Mouse (Mus musculus): Measurements from ENCODE around the gene Cuta.
A peak's percentile ranks its signal among the peaks of the same experiment; 100 is the strongest.
"Not testable (repeated sequence)": the region's sequence is repeated elsewhere in the genome, so short reads cannot be mapped to it uniquely, and the experiment has no call there.

Cuta gene

DNA sequence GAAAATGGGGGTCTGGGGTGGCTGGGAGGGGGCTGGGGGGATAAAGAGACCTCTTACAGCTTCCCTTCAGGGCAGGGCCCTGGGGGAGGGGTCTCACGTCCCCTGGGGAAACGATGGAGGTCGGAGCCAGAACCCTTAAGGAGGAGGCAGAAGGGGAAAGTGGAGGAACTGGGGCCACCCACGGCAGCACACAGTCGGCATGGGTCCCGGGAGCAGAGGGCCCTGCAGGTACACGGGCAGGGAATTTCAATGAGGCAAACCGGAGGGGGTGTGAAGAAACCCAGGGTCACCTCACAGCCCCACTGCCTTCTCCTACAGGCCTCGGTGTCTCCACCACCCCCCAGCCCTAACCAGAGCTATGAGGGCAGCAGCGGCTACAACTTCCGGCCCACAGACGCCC is 2.9 kb downstream of the Cuta start:
- no peak for DNase-seq (ENCODE audit: low spot score)

DNA sequence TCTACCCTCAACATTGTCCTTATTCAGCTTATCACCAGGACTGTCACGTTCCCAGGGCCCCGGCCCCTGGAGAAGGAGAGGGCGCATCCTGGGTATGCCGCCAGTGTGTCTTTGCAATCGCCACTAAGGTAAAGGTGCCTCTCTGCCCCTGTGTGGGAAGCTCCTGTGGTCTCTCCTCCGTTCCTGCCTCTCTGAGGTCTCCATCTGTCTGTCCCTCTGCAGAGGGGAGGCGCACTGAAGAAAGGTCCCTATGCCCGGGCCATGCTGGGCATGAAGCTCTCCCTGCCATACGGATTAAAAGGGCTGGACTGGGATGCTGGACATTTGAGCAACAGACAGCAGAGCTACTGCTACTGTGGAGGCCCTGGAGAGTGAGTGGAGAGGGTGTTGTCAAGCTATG is 4.3 kb downstream of the Cuta start:
- no peak for DNase-seq (ENCODE audit: low spot score)

DNA sequence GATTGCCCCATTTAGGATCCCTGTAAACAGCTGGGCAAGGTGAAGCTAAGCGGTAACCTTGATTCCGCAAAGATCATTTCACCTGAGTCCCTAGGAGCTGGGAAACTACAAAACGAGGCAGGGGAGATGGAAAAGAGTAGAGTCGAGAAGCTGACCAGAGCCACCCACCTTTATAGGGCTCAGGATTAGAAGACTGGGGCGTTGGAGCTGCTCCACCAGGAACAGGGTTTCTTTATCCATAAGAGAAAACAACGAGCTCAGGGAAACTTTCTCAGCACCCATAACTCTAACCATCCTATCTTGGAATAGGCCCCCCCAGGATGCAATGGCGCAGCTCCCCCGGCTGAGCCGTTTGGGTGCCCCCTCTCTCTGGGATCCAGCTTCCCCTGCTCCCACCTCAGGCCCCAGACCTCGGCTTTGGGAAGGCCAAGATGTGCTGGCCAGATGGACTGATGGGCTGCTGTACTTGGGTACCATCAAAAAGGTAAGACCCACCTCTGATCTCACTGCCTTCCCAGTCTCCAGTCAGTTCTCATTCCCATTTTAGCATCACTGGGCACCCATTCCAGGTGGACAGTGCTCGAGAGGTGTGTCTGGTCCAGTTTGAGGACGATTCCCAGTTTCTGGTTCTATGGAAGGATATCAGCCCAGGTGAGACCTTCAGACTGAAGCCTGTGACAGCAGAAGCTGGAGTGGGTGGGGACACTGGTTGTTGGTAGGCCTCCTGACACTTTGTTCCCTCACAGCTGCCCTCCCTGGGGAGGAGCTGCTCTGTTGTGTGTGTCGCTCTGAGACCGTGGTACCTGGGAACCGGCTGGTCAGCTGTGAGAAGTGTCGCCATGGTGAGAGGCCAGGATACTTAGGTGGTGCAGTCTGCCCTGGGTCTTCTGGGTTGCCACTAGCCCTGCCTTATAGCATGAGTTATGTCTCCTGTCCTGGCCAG is 5.2 kb downstream of the Cuta start:
- no peak for DNase-seq (ENCODE audit: low spot score)

DNA sequence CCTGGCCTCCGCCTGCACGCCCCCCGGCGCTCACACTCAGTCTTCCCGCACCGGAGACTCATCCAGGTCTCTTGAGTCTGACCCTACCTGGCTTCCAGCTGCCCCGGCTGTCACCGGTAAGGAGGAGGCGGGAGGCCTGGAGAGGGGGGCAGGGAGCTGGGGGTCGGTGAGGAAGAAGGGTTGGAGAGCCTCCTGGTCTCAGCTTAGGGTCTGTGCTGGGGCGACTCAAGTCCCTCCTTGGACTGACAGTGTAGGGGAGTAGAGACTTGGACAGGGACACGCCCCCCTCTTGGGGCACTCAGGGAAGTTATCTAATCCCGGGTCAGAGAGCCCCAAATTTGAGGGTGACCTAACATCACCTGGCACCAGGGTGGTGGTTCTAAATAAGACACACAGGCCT is 6.0 kb downstream of the Cuta start:
- no peak for DNase-seq (ENCODE audit: low spot score)

DNA sequence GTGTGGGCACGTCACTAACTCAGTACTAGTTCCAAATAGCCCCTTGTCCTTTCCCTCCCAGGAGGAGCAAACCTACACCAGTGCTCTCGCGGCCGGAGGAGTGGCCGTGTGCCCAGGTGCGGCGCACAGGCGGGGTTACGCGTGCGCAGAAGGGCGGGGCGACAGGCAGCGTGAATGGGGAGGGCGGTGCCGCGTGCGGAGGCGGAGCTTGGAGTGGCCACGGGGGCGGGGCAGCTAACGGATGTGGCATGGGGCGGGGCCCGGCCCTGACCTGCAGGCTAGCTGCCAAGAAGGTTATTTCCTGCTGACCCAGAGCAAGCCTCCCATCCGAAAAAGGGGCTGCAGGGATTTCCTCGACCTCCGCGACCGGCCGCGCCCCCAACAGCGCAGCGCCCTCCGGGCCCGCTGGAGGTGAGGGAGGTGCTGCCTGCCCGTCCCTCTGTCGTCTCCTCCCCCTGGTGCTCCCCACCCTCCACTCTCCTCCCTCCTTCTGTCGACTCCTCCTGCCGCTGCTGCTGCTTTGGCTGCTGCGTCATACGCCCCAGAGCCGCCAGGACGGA is 6.5 kb downstream of the Cuta start, which contains the start of gene Phf1:
Phf1 (plus strand) TSS at position 214 of the 560 bp plus-strand sequence.
- peak; percentile 89 for DNase-seq (ENCODE audit: low spot score)

DNA sequence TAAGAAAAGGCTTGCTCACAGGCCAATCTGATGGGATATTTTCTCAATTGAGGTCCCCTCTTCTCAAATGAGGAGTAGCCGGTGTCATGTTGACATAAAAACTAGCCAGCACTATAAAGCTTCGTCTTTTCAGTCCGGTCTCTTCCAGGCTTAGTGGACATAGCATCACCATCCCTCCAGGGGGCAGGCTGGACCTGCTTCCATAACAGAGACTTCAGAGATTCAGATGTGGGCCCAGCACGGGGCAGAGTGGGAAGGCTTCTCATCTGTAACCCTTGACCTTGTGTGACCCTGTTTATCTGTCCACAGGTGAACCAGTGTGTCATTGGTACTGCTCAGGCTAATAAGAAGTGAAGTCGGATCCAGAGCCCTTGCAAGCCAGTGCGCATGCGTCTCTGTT is 7.6 kb downstream of the Cuta start:
- not testable (repeated sequence) for DNase-seq (ENCODE audit: low spot score)

DNA sequence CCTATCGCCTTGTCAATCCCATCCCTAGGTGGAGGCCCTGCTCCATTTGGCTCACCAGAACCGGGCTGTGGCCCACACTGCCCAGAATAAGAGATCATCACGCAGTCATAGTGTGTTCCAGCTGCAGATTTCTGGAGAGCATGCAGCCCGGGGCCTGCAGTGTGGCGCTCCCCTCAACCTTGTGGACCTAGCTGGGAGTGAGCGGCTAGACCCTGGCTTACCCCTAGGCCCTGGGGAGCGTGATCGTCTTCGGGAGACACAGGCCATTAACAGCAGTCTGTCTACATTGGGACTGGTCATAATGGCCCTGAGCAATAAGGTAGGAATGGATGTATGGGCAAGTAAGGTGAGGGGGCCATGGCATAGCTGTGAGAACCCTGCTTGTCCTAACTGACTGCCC is 14.0 kb downstream of the Cuta start:
- DNase-seq (ENCODE audit: low spot score), result not testable (repeated sequence)

DNA sequence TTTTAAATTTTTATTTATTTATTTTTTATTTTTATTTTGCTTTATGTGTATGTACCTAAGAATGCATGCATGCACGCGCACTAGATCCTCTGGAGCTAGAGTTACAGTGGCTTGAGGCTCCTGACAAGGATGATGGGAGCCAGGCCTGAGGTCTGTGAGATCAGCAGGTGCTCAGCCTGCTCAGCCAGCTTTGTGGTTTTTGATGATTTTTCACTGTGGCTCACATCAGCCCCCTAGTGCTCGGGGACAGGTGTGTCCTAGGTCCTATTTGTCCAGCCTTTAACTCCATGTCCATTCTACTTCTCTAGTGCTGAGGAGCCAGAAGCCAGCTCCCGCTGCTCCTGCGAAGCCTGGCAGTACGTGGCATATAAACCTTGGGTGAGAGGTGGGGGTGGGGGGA is 17.0 kb downstream of the Cuta start:
- not testable (repeated sequence) for DNase-seq (ENCODE audit: low spot score)

DNA sequence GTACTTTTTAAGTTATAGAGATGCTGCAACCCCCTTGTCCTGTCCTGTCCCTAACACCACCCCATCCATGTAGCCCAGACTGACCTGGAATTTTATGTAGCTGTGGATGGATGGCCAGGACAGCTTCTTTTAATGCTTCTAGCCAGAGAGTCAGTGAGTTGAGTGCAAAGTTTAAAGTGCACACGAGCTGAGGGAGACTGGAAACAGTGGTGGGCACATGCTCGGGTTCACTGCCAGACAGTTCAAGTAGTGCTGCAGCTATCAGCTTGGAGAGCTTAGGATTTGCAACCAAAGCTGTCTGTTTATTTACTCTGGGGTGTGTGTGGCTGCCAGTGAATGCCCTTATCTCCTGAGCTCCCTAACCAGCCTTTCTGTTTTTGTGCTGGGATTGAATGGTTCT is 19.9 kb downstream of the Cuta start:
- DNase-seq (ENCODE audit: low spot score), result not testable (repeated sequence)

DNA sequence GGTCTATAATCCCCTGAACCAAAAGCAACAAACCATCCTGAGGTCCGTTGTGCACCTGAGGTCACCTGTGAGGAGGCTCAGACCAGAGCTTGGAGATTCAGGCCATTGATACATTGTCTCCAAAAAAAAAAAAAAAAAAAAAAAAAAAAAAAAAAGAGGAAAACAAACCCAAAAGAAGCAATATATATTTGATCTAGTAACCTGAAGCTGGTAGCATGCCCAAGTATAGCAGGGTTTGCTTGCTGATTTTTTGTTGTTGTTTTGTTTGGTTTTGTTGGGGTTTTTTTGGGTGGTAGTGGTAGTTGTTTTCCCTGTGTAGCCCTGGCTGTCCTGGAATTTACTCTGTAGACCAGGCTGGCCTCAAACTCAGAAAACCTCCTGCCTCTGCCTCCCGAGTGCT is 21.0 kb downstream of the Cuta start:
- DNase-seq (ENCODE audit: low spot score), result no peak

DNA sequence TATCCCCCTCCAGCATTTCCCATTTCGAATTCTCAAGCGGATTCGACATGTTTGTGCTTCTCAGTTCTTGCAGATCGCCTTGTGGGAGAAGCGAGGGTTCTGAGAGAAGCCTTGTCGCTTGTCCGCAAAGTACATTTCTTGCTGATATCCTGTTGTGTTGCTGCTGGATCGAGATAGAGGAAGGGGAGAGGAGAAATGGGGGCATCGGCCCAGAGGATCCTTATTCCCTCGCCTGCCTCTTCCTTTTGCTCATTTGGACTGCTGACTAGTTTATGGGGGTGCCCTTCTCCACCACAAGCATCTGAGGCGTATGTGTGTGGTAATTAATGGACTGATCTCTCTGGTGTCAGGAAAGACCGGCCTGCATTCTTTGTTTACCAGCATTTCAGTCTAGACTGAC is 21.8 kb downstream of the Cuta start:
- DNase-seq (ENCODE audit: low spot score), result not testable (repeated sequence)

DNA sequence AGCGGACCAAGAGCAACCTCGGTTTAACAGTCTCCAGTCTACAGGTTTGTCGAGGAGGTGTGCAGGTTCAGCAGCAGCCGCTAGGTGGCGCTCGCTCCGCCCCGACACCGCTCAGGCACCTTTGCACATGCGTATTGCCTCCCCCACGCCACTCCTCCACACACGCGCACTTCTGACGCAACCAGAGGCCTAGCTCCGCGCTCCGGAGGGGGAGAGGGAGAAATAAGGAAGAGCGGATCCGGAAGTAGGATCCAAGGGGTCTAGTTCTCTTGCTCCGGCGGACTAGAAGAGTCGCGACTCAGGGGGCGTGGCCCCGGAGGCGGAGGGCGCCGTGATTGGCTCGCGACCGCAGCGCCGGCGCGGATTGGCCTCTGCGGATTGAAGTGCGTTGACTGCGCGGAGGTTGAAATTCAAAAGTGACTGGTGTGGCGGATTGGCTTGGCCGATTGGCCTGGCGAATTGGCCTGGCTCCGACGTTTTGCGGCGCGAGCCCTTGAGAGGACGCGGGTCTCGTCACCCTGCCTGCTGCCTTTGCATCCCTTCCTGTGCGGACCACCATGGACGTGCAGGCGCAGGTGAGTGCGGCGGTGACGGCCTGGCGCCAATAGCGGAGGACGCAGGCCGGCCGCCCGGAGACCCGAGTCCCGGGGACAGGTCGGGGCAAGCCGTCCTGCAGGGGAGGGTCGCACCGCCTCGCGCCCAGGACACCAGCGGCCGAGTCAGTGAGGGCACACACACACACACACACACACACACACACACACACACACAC is 22.5 kb downstream of the Cuta start, which contains the start of gene Kifc5b:
Kifc5b (plus strand) TSS at position 381 of the 772 bp plus-strand sequence.
- peak; percentile 99 for DNase-seq (ENCODE audit: low spot score)

DNA sequence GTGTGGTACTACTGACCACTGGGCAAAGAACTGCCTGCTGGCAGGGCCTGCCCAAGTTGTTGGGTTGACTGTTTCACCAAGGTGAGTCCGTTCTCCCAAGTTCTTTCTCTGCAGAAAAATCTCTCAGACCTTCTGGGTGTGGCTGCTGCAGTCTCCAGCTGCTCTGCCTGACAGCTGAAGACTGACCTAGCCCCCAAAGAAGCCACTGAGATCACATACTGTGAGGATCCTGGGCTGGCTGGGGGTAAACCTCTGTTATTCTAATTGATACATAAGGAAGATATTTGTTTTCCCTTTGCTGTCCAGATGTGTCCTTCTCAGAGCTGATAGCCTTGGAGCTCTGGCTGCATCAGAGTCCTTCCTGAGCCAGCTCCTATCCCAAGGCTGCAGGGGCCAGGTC is 24.1 kb downstream of the Cuta start:
- no peak for DNase-seq (ENCODE audit: low spot score)

DNA sequence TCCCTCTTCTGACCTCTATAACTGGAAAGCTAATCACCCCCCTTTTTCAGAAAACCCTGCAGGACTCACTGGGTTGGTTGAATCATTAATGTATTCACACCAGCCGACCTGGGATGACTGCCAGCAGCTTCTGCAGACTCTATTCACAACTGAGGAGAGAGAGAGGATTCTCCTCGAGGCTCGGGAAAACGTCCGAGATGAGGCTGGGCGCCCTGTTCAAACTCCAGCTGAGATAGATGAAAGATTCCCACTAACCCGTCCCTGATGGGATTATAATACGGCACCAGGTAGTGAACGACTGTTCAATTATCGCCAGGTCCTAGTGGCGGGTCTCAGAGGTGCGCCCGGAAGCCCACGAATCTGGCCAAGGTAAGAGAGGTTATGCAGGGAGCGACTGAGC is 31.9 kb downstream of the Cuta start:
- not testable (repeated sequence) for DNase-seq (ENCODE audit: low spot score)

DNA sequence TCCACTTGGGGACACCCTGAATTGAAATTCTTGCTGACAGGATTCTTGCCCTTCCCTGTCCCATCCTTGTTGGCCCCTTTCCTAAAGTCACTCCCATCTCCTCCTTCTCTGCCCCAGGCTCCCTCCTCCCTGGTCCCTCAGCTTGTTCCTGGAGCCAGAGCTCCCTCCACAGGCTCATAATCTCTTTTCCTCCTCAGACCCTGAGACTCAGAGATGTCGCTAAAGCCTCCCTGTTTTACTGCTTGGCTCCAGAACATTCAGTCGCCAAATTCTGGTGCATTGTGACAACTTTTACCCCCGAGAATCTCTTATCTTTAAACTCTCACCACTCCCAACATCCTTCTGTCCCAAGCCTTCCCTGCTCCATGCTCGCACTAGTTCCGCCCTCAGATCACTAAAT is 35.0 kb downstream of the Cuta start:
- DNase-seq (ENCODE audit: low spot score), result no peak

DNA sequence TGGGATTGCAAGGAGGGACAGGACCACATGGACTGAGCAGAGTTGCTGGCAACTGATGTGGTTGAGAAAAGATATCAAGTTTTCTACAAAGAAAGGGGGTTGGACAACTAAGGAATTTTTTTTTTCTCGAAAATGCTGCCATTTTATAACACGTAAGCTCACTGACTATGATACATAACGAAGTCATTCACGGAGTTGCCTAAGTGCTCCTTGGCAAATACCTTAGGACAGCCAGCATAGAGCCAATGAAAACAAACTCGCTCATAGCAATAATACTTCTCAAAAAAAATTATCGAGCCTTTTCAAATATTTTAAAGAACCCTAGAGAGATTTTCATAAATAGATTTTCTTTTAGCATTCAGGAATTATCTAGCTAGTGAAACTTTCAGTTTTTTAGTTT is 38.5 kb downstream of the Cuta start:
- no peak for DNase-seq (ENCODE audit: low spot score)

DNA sequence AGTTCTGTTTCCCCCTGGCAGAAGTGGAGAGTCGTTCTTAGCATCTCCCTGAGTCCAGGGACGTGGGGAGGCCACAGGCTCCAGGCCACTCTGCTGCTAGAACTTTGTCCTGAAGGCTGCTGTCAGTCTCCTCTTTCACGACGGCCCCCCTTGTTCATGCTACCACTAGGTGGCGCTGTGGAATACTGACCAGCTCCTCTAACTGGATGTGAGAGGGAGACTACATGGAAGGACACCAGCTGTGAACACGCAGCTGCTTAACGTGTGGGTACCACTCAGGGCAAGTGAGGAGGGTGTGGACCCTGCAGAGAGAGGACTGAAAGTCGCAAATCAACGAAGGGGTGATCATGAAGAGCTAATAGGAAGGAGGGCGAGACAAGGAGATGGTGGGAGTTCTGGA is 43.8 kb downstream of the Cuta start:
- DNase-seq (ENCODE audit: low spot score), result peak; percentile 28

DNA sequence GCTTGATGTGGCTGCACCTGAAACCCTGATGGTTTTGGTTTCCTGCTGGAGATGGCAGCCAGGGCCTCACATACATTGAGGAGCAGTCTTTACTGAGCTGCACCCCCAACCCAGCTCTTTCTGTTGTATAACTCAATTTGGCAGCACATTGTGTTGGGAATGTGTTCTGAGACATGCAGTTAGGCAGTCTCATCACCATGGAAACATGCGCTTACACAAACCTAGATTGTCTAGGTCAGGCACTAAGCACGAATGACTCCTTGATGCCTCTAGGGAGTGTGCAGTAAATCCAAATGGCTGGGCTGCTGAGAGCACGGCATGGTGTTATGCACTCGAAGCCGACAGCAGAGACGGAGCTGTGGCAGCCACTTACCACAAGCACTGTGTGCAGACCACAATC is 45.0 kb downstream of the Cuta start:
- no peak for DNase-seq (ENCODE audit: low spot score)

DNA sequence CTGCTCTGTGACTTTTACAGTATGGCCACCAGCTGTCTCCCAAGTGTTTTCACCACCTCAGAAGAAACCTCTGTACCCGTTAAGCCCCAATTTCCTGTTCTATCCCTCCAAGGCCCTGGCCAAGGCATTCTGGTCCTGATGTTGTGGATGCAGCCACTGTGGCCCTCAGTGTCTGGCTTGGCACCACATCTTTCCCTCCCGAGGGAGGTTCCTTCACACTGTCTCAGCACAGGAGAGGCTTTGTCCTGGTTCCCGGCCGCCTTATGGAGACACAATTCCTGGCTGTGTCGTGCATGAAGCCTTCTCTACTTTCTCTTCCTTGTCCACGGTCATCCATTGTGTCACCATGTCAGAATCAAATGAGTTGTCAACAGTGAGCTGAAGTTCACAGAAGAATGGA is 45.9 kb downstream of the Cuta start:
- DNase-seq (ENCODE audit: low spot score), result no peak

DNA sequence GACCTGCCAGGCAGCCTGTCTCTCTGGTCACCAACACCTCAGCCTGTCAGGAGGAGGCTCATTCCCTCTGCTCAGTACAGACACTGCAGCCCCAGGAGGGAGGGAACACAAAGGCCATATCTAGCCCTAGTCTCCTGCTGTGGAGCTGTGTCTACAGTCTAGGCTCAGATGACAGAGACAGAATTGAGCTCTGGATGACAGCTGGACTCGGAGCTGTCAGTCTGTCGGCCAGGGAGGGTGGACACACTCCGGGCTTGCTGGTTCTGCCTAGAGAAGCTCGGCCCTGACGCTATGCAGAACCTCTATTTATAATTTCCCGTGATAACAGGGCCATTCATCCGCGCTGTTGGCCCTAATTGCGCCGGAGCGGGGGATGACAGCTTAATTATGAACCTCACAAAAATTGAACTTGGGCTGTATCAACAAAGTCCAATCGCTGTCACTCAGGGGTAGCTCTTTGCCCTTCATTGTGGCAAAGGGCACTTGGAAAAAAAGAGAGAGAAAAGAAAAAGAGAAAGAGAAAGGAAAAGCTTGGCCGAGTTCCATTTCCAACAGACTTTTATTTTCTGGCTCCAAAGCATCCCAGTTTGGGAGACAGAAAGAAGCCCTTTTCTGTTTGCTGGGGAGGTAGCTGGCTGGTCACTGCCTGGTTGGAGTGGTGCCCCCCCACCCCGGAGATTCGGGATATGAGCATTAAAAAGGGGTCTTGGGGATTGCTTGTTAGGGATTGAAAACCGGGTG is 46.6 kb downstream of the Cuta start:
- DNase-seq (ENCODE audit: low spot score), result no peak

DNA sequence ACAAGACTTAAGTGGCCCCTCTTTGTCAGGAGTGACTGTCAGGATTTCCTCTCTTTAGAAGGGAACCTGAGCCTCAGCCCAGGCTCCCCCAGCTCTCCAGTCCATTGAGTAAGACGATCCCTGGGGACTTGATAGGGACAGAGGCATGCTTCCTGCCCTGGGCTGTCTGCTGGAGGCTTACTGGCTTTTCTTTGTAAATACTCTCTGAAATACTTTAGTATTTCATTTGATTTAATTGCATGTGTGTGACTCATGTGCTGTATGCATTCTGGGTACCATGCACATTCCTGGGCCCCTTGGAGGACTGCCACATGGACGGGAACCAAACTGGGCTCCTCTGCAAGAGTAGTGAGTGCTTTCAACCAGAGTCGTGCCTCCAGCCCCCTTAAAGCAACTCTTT is 51.4 kb downstream of the Cuta start:
- no peak for DNase-seq (ENCODE audit: low spot score)
